Mouse (Mus musculus): ENCODE results near the gene Gm17482. TPM values are rescaled to one million over a fixed set of nuclear protein-coding genes. Genes with fewer than 3 reads are reported as not detected.

Gene Gm17482
- polyA plus RNA-seq (2012; rRNA removed): not detected in 2 replicates

DNA sequence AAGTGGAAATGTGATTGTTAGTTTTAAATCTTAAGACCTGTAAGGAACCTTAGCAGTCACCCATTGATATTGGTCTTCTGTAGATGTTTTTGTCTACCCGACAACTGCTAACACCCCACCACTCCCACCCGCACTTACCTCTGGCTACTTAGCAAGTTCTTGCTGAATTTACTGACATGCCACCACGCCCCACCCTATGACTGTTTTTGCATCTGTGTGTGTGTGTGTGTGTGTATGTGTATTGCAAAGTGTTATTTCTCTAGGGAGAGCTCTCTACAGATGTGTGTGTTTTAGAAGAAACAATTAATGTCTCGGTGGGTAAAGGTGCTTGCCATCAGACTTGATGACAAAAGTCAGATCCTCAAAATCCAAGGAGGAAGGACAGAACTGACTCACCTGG lies at the start of gene Gm17482:
Gene Gm17482 (plus strand): TSS at position 301 of the 400 bp plus-strand sequence.

DNA sequence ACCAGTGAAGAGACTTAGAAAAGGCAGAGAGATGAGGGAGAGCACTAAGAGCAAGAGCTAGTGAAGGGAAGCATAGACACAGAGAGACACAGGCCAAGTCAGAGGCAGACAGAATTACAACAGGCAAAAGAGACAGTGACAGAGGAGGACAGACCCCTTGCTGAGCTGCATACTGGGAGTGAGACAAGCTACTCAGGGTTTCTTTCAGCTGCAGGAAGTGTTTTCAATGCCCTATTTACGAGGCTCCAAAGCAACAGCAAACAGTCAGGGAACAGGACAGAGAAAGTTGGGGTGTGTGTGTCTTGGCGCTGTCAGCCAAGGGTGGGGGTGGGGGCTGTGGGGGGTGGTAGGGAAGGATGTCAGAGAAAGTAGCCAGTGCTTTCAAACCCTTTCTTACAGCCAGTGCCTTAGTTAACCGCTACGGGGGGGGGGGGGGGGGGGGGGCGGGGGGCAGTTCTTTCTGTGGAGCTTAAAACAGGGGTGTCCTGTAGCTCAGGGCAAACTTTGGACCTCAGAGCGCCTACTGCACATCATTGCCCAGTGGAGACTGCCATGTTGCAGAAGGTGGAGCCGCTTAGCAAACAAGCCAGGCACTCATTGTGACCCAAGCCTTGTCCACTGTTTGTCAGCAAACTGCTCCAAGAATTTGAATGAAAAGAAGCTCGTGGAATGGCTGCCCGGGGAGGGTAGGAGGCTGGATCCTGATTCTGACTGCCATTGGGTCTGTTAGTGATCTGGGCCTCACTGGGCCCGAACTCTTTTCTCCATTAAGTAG lies 25.1 kb downstream of the Gm17482 start, which contains the start of gene Timp4:
Gene Timp4 (minus strand): TSS at position 107 of the 775 bp plus-strand sequence.

Other genes with a start within 250 kb of the Gm17482 start
- 13.1 and 24.5 TPM in 2 replicates for gene Tamm41, start 189.5 kb upstream of the Gm17482 start, polyA plus RNA-seq (2012; rRNA removed)
- 3.0 and 4.9 TPM in 2 replicates for gene Syn2, start 92.4 kb upstream of the Gm17482 start, polyA plus RNA-seq (2012; rRNA removed)
- 2.1 and 3.6 TPM in 2 replicates for gene Timp4, start 24.9 kb downstream of the Gm17482 start, polyA plus RNA-seq (2012; rRNA removed)
- 16.5 and 18.1 TPM in 2 replicates for gene Pparg, start 133.6 kb downstream of the Gm17482 start, polyA plus RNA-seq (2012; rRNA removed)